Mouse (Mus musculus): ENCODE measurements at regions not wholly inside any gene's neighbourhood (a gene's known extent, or its start where the extent isn't known, plus 50 kb on each side); places are given as distances from the start of the nearest gene placed in this dataset.

DNA sequence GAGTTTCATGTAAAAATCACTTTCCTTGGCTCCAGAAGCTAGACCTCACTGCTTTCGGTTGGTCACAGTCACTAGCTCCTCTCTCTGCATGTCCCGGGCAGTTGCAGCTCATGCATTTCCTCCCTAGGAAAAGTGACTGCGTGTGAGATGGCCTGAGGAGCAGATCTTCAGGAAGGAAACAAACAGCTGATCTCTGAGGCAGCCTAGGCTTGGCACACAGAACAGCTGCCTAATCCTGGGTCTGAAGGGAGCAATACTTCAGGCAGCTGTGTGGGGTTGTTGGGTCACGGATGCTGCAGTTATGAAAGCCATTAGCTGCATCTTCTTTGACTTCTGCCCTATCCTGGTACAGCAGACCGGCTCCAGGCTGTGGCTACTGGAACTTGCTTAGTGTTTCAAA lies 75.3 kb upstream of the Hnrnpk start:
- no peak for TF ChIP-seq CTCF (IDR thresholded peaks at IDR 0.05; ENCODE audit: extremely low read depth, insufficient read length, insufficient replicate concordance, low read depth, low read length)
- no peak for TF ChIP-seq POLR2A (IDR thresholded peaks at IDR 0.05; ENCODE audit: low read depth, low read length)
